Mouse (Mus musculus): ENCODE measurements around the gene Spata31d1a.

DNA sequence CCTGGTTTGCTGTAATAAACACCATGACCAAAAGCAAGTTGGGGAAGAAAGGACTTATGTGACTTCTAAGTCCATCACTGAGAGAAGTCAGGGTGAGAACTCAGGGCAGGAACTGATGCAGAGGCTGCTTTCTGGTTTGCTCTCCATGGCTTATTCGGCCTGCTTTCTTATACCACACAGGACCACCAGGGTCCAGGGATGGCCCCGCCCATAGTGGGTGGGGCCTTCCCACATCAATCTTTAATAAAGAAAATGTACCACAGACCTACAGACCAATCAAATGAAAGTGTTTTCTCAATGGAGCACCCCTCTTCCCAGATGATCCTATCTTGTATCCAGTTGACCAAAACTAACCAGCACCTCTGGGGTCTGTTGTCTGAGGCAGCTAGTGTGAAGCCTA is 38.6 kb downstream of the Spata31d1a start:
- TF ChIP-seq CTCF (IDR thresholded peaks at IDR 0.05; ENCODE audit: borderline replicate concordance, control insufficient read depth, extremely low read depth, insufficient read depth, low read length, poor library complexity) (no peak), POLR2A (IDR thresholded peaks at IDR 0.05; ENCODE audit: control insufficient read depth, extremely low read depth, insufficient read depth, low read length, poor library complexity) (no peak)
